Mouse (Mus musculus) intestine, embryonic 15.5 days (tissue): ENCODE measurements around the gene Rasl11b. TPM values are rescaled to one million over a fixed set of nuclear protein-coding genes. Genes with fewer than 3 reads are reported as not detected.

Source experiments
- ATAC-seq: fragments of 200-750 bp; cut with Nextera tagmentation; 2 replicates; pipeline ENCODE4 v1.8.0; 2017; ENCODE audit warnings: moderate TSS enrichment, moderate library complexity
- H3K27ac ChIP-seq: fragments of 300-500 bp; sonication (generic); 2 replicates; pipeline ENCODE4 v1.5.1; 2015; ENCODE audit warnings: mild to moderate bottlenecking, inconsistent platforms
- H3K27me3 ChIP-seq: fragments of 300-500 bp; sonication (generic); replicated peaks from 2 replicates; pipeline ENCODE4 v1.6.1; 2015; ENCODE audit warnings: inconsistent platforms
- H3K36me3 ChIP-seq: fragments of 300-500 bp; sonication (generic); 2 replicates; pipeline ENCODE4 v1.6.1; 2015; ENCODE audit warnings: inconsistent platforms
- H3K4me1 ChIP-seq: fragments of 300-500 bp; sonication (generic); replicated peaks from 2 replicates; pipeline ENCODE4 v1.6.1; 2015; ENCODE audit warnings: inconsistent platforms
- H3K4me2 ChIP-seq: fragments of 300-500 bp; sonication (generic); replicated peaks from 2 replicates; pipeline ENCODE4 v1.6.1; 2015; ENCODE audit warnings: mild to moderate bottlenecking, inconsistent platforms
- H3K4me3 ChIP-seq: fragments of 300-500 bp; sonication (generic); replicated peaks from 2 replicates; pipeline ENCODE4 v1.5.1; 2015; ENCODE audit warnings: inconsistent platforms
- H3K9ac ChIP-seq: fragments of 300-500 bp; sonication (generic); 2 replicates; pipeline ENCODE4 v1.6.1; 2015; ENCODE audit warnings: inconsistent platforms
- H3K9me3 ChIP-seq: fragments of 300-500 bp; sonication (generic); 2 replicates; pipeline ENCODE4 v1.6.1; 2016; ENCODE audit warnings: inconsistent platforms
- WGBS: fragments of 180-500 bp; shearing (Covaris S2); methylation state at CpG from one replicate; pipeline ENCODE4 v1.1.7; 2015; 5-methylcytosine and 5-hydroxymethylcytosine counted together
- polyA plus RNA-seq: library from polyadenylated mRNA; unstranded; fragments of >200 nt; fragmentation: Nextera tagmentation; extraction: Ambion mirVana; gene quantifications from 2 replicates; pipeline ENCODE4 v1.2.1, GENCODE M21; 2015

The Rasl11b gene
- polyA plus RNA-seq, 1 experiment from 2014 or later = 38.3 TPM

- Histone ChIP-seq H3K4me3 (no peak overlapping the region), H3K9ac (no peak overlapping the region), H3K9me3 (no peaks in the 10 kb centered on the region), H3K27ac (no peak overlapping the region), H3K36me3 (no peaks in the 10 kb centered on the region), H3K4me2 (no peak overlapping the region), H3K27me3 (no peaks in the 10 kb centered on the region), H3K4me1 (peaks cover 16% of the 10 kb centered on the region)
- WGBS = 89% methylated on average over 3 of the region's 3 CpGs
- no peak for ATAC-seq
These were observed 28.4 kb upstream of the Rasl11b start for GRCm38 (mm10) chr5:74166642-74167041.

DNA sequence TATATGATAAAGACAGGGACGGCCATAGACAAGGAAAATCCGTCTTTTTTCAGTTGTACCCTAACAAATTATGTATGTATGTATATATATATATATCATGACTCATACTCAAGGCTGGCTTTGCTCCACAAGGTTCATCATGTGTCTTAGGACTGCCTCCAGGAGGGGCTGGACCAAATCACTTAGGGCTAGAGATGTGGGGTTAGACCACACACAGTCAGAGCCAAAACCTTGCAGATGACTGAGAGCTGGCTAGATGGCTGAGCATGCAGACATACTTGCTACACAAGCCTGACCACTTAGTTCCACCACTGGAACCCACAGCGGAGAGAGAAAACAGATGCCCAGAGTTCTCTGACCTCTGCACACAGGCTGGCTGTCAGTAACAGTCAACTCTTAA is 27.0 kb upstream of the Rasl11b start:
- WGBS = 46% methylated on average over 3 of the region's 3 CpGs
- no peak overlapping the region for H3K4me3 ChIP-seq
- no peaks in the 10 kb centered on the region for H3K9me3 ChIP-seq
- no peak overlapping the region for H3K27ac ChIP-seq
- ATAC-seq = 0 out of 2 replicates have a peak, but pooled peaks have one; percentile 21
- H3K9ac ChIP-seq = no peak overlapping the region
- peaks cover 19% of the 10 kb centered on the region for H3K4me1 ChIP-seq
- H3K4me2 ChIP-seq = no peak overlapping the region
- no peaks in the 10 kb centered on the region for H3K36me3 ChIP-seq
- H3K27me3 ChIP-seq = no peaks in the 10 kb centered on the region

DNA sequence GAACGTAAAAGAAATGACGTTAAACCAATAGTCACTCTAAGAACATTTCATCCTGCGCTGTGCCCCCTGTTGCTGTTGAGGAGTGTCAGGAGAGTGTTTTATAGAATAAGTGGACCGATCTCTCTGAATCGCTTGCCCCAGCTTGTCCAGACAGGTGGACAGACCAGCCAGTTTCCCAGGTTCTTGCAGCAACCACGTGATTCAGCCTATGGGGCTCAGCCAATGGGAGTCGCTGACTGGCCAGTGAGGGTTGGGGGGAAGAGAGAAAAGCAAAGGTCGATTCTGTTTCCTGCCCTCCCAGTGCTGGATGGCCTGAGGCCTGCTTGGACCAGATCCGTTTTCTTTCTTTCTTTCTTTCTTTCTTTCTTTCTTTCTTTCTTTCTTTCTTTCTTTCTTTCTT is 23.3 kb upstream of the Rasl11b start:
- peak; percentile 68; the same call in 1 of the 2 replicates for ATAC-seq
- Histone ChIP-seq H3K27ac (no peak overlapping the region), H3K27me3 (no peaks in the 10 kb centered on the region), H3K9me3 (no peaks in the 10 kb centered on the region), H3K4me2 (no peak overlapping the region), H3K36me3 (no peaks in the 10 kb centered on the region), H3K4me3 (no peak overlapping the region), H3K9ac (no peak overlapping the region), H3K4me1 (peaks cover 35% of the 10 kb centered on the region)
- 67% methylated on average over 9 of the region's 9 CpGs for WGBS

DNA sequence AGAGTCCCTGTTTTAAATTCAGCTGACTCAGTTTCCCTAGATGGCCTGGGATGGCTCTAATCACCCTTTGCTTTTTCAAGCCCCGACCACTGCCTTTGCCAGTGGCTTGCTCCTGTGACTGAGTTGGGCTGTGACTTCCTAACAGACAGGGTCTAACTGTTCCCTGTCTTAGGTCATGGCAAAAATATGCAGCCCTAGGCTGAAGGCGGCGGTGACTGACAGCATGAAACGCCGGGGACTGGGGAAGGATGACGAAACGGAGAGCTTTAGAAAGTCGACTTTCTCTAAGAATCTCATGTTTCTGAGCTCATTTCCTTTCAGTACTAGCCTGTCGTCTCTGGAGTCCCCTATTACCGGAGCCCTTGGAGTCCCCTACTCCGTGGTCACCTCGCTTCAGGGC is 22.9 kb upstream of the Rasl11b start:
- H3K27me3 ChIP-seq = no peaks in the 10 kb centered on the region
- no peak overlapping the region for H3K27ac ChIP-seq
- H3K4me2 ChIP-seq = no peak overlapping the region; the same call in 1 of the 2 replicates
- H3K36me3 ChIP-seq = no peaks in the 10 kb centered on the region
- peak; percentile 45; the same call in 1 of the 2 replicates for ATAC-seq
- WGBS = 48% methylated on average over 12 of the region's 12 CpGs
- no peak overlapping the region for H3K9ac ChIP-seq
- no peaks in the 10 kb centered on the region for H3K9me3 ChIP-seq
- H3K4me3 ChIP-seq = no peak overlapping the region
- H3K4me1 ChIP-seq = peaks cover 35% of the 10 kb centered on the region

- Histone ChIP-seq H3K27ac (0 out of 2 replicates have a peak overlapping the region, but pooled peaks have one; percentile 23), H3K4me1 (peaks cover 32% of the 10 kb centered on the region), H3K27me3 (no peaks in the 10 kb centered on the region), H3K9ac (no peak overlapping the region), H3K36me3 (no peaks in the 10 kb centered on the region), H3K4me2 (no peak overlapping the region; the same call in 1 of the 2 replicates), H3K4me3 (no peak overlapping the region), H3K9me3 (no peaks in the 10 kb centered on the region)
- ATAC-seq = no peak; the same call in 1 of the 2 replicates
- 66% methylated on average over 18 of the region's 18 CpGs for WGBS
These were observed 21.8 kb upstream of the Rasl11b start for GRCm38 (mm10) chr5:74173162-74173844.

DNA sequence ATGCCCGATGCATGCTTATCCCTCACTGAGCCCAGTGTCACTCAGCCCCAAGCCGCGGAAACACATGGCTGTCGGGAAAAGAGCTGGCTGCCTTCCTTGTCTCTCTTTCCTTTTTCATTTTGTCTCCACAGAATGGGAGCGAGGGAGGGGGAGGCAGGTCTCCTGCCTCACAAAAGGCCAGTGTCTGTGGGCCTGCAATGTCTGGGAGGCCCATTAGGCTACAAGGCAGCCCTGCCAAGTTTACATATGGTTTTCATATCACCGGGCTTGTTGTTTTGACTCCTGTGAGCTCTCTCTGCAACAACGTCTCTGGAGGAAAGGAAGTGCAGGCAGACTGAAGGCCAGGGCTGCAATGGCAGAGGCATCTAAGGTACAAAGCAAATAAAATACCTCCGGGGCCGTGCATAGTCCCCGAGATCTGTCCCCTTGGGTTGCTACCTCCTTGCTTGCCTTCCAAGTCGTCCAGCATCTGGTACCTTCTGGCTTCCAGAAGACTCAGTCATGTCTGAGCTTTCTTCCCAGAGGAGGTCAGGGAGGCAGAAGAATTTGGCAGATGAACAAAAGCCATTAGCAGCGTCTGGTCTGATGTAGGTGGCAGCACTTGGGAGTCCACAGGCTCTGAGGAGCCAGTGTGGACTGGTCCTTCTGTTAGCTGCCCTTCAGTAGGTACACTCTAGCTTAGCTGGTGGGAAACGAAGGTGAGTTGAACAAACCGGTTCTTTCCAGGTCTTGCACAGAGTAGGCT is 19.4 kb upstream of the Rasl11b start:
- Histone ChIP-seq H3K9me3 (no peaks in the 10 kb centered on the region), H3K4me2 (no peak overlapping the region), H3K27ac (peak overlapping the region; percentile 71), H3K4me1 (peaks cover 26% of the 10 kb centered on the region), H3K36me3 (no peaks in the 10 kb centered on the region), H3K4me3 (no peak overlapping the region), H3K27me3 (no peaks in the 10 kb centered on the region), H3K9ac (no peak overlapping the region)
- WGBS = 39% methylated on average over 14 of the region's 14 CpGs
- ATAC-seq = 0 out of 2 replicates have a peak, but pooled peaks have one; percentile 23

- H3K4me1 ChIP-seq = peaks cover 10% of the 10 kb centered on the region
- H3K27ac ChIP-seq = no peak overlapping the region
- WGBS = 55% methylated on average over 10 of the region's 10 CpGs
These were observed 14.9 kb upstream of the Rasl11b start for GRCm38 (mm10) chr5:74180216-74180615.

GRCm38 (mm10) chr5:74183118-74183517 is 12.0 kb upstream of the Rasl11b start:
- no peak overlapping the region for H3K4me2 ChIP-seq
- H3K4me3 ChIP-seq = no peak overlapping the region
- H3K9me3 ChIP-seq = no peaks in the 10 kb centered on the region
- ATAC-seq = no peak
- 57% methylated on average over 10 of the region's 10 CpGs for WGBS
- no peaks in the 10 kb centered on the region for H3K27me3 ChIP-seq
- H3K4me1 ChIP-seq = no peaks in the 10 kb centered on the region
- no peak overlapping the region for H3K9ac ChIP-seq
- no peak overlapping the region for H3K27ac ChIP-seq
- H3K36me3 ChIP-seq = no peaks in the 10 kb centered on the region

More at GRCm38 (mm10) chr5:74180216-74180615, 14.9 kb upstream of the Rasl11b start:
- H3K4me3 ChIP-seq = no peak overlapping the region
- H3K27me3 ChIP-seq = no peaks in the 10 kb centered on the region
- no peaks in the 10 kb centered on the region for H3K9me3 ChIP-seq
- no peaks in the 10 kb centered on the region for H3K36me3 ChIP-seq
- no peak for ATAC-seq
- no peak overlapping the region for H3K4me2 ChIP-seq
- H3K9ac ChIP-seq = no peak overlapping the region

DNA sequence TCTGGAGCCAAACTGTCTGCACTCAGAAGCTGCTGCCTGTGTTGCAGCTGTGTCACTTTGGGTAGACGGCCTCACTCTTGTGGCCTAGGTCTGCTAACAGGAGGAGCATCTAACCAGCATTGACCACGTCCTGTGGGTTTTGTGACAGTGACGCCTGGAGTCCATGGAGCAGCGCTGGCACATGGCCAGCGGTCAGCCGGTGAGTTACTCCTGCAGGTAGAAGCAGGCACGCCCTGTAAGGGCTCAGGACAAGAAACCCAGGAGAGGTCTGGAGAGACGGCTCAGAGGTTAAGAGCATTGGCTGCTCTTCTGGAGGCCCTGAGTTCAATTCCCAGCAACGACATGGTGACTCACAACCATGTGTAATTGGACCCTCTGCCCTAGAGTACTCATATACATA is 10.5 kb upstream of the Rasl11b start:
- Histone ChIP-seq H3K27me3 (no peaks in the 10 kb centered on the region), H3K4me3 (no peak overlapping the region), H3K4me2 (no peak overlapping the region), H3K36me3 (no peaks in the 10 kb centered on the region), H3K4me1 (no peaks in the 10 kb centered on the region), H3K27ac (no peak overlapping the region), H3K9ac (no peak overlapping the region), H3K9me3 (no peaks in the 10 kb centered on the region)
- ATAC-seq = no peak; the same call in 1 of the 2 replicates
- WGBS = 62% methylated on average over 9 of the region's 9 CpGs

DNA sequence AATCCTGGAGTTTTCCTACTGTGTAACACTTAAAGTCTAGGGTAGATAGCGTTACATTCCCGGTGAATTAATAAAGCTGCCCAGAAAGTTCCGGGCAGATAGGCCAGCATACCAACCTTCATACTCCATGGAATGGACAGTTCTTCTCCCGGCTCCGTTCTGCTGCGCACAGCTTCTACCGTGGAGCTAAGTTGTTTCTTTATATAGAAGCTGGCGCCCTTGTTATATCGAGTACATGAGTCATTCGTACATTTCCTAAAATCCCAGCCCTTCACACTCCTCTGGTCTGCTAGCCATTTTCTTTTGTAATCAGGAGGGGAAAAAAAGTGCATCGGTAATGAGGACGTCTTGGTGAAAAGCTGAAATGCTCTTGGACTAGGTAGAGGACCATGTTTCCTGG is 7.0 kb upstream of the Rasl11b start:
- Histone ChIP-seq H3K9ac (no peak overlapping the region), H3K4me3 (no peak overlapping the region), H3K9me3 (no peaks in the 10 kb centered on the region), H3K4me2 (no peak overlapping the region), H3K27ac (no peak overlapping the region), H3K36me3 (no peaks in the 10 kb centered on the region), H3K4me1 (no peaks in the 10 kb centered on the region), H3K27me3 (no peaks in the 10 kb centered on the region)
- WGBS = 92% methylated on average over 12 of the region's 12 CpGs
- ATAC-seq = no peak

DNA sequence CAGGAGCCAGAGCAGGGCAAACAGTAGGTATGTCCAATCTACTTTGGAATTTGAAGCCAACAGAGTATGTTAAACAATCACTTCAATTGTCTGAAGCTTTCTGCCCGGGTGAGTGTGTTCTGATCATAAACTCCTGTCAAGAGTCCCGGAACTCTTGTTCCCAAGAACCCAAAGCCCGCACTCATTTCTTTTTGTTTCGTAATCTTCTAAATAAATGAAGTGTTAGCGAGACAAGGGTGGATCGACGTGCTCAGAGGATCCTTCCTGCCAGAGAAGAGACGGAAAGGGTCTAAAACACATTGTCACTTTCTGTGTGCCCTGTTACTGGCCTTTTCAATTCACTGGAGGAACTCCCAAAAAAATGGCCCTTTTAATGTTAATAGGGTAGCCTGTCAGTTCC is 6.2 kb upstream of the Rasl11b start:
- Histone ChIP-seq H3K9me3 (no peaks in the 10 kb centered on the region), H3K4me3 (no peak overlapping the region), H3K27ac (no peak overlapping the region), H3K36me3 (no peaks in the 10 kb centered on the region), H3K4me2 (no peak overlapping the region), H3K4me1 (peaks cover 1% of the 10 kb centered on the region; the same call in 1 of the 2 replicates), H3K9ac (no peak overlapping the region), H3K27me3 (no peaks in the 10 kb centered on the region)
- WGBS = 69% methylated on average over 8 of the region's 8 CpGs
- no peak for ATAC-seq

DNA sequence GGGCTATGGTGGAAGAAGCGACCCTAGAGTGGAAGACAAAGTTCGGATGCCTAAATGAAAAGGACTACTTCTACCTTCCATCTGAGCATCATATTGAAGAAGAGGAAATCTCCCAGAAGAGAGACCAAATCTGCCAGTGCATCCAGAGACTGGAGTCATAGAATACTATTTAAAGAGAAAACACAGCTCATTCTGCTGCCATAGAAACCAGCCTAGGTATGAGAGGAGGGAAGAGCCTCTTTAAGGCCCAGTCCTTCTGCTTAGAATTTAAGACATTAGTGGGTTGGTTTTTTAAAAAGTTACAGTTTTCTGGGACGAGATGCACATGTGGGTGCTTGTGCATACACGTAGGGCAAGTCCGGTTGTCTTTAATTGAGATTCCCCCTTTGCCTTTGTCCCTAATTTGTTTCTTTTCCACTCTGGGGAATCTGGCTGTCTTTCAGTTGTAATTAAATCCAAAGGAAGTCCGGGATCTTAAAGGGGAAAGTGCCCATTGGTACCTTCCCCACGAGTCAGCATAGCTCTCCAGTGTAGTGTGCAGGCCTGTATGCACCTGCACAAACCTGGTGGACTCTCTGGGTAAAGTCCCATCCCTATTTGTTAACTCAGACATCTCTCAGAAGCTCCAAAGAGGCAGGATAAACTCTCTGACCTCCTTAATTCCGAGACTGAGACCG is 5.5 kb upstream of the Rasl11b start:
- no peak for ATAC-seq
- Histone ChIP-seq H3K27ac (no peak overlapping the region), H3K4me1 (peaks cover 9% of the 10 kb centered on the region), H3K4me2 (no peak overlapping the region), H3K9ac (no peak overlapping the region), H3K9me3 (no peaks in the 10 kb centered on the region), H3K27me3 (no peaks in the 10 kb centered on the region), H3K4me3 (no peak overlapping the region), H3K36me3 (no peaks in the 10 kb centered on the region)
- 66% methylated on average over 9 of the region's 9 CpGs for WGBS
